Mouse (Mus musculus): ENCODE measurements around the gene Tmed2.
"Not testable (repeated sequence)": the region's sequence is repeated elsewhere in the genome, so short reads cannot be mapped to it uniquely, and the experiment has no call there.

Gene Tmed2

DNA sequence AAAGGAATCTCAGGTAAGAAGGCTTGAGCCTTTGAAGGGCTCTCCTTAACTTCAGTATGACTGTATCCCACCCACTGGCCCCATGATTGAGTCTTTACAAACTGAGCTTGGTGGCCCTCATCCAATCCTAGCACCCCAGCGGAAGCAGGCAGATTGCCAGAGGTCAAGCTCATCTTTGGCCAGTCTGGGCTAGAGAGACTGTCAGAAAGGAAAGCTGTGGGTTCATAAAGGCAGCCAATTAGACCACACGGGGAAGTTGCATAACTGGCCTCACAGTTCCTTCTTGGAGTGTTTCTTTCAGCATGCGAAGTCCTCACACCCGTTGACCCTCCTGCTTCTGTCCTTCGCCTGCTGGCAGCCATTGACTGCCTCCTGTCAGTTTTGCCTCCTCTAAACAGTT lies 42.0 kb downstream of the Tmed2 start:
- no peak for DNase-seq

DNA sequence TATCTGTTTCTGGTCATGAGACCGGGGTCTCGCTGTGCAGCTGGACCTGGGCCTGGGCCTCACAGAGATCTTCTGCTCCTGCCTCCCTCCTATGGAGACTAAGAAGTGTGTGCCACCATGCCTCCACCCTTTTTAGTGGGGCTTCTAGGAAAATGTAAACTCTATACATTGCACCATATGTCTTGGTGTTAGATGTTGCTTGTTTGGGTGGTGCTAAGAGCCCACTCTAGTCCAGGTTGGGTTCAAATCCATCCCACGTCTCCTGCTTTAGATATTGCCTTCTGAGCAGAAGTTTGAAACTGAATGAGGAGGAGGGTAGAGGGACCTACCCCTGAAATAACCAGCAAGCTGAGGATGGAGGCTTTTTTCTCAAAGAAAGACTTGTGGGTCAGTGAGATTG lies 52.3 kb downstream of the Tmed2 start:
- DNase-seq: no peak

DNA sequence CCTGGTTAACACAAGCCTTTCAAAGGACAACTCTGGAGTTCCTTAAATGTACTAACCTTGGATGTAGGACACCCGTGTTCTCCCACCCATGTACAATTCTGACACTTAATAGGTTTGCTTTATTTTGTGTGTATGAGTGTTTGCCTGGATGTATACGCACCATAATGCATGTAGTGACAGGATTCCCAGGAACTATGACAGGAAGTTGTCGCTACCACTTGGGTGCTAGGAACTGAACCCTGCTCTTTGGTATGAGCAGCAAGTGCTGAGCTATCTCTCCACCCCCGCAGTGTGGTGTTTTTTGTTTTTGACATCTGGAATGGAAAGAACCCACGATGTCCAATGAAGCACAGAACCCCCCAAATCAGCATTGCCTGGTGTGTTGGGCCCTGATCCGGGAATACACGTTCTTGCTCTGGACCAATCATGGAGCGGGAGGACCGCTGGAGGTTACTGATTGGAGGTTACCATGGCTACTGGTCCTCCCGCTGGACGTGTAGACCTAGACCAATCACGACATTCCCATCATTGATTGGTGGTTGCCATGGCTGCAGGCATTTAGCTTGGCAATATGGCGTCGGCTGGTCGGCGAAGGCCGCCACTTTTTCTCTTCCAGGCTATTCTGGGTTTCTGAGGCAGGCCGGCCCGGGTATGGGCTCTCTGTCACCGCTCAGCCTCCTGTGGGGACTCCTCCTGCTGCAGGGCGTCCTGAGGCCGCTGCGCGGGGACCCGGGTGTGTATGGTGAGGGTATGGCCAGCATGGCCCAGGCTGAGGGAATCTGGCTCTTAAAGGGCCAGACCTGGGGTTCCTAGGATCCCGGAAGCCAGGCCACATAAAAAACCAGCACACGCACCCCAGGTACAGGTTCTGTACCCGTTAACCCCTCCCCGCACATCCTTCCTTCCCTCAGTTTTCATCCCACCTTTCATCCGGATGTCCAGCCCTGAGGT lies 58.0 kb downstream of the Tmed2 start:
- peak; percentile 65 for DNase-seq

DNA sequence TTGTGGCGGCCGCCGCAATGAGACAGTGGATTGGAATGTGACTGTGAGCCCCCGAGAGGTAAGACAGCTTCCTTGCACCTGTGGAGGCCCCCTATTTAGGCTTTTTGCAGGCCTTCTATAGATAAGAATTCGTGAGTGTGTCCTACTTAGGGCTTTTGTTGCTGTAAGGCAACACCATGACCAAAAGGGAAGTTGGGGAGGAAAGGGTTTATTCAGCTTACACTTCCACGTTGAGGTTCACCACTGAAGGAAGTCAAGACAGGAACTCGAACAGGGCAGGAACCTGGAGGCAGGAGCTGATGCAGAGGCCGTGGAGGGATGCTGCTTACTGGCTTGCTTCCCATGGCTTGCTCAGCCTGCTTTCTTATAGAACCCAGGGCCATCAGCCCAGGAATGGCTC lies 59.2 kb downstream of the Tmed2 start:
- not testable (repeated sequence) for DNase-seq

Measured in thymus, postnatal 4 days (tissue).